Mouse (Mus musculus) Patski (cell line): Measurements from ENCODE around the gene Fxr2. TPM values are rescaled to one million over a fixed set of nuclear protein-coding genes. Genes with fewer than 3 reads are reported as not detected.

ENCODE experiments used
- ATAC-seq: fragments of 100-300 bp; one replicate; pipeline ENCODE4 v1.8.0; 2021
- CTCF ChIA-PET: fragments of 350-600 bp; sonication (Branson Sonifier 250); formaldehyde crosslinking; loops from one replicate; lab custom pipeline; 2022; ENCODE audit warnings: inconsistent platforms; lab: Charles Lee
- POLR2A ChIA-PET: fragments of 350-600 bp; sonication (Branson Sonifier 250); formaldehyde crosslinking; loops from one replicate; lab custom pipeline; 2022; ENCODE audit warnings: antibody characterized with exemption, inconsistent platforms; lab: Charles Lee
- DNase-seq: peaks from one replicate; pipeline ENCODE4 v3.0.0-alpha.2; 2011; ENCODE audit warnings: low read depth, low spot score
- H3K27me3 ChIP-seq: fragments of 371-371 bp; one replicate; pipeline ENCODE4 v1.5.1; 2021
- CTCF ChIP-seq: fragments of 100-300 bp; IDR thresholded peaks from one replicate; pipeline ENCODE4 v1.5.1; 2021
- in situ Hi-C: fragments of 300-500 bp; cut with MboI; formaldehyde crosslinking; loops from 3 replicates; pipeline ENCODE4 v1.11.1; 2018; ENCODE audit warnings: low pct_unique_long_range_greater_than_20kb, mixed read lengths
- polyA plus RNA-seq: library from polyadenylated mRNA; unstranded; gene quantifications from one replicate; pipeline ENCODE4 v1.2.3, GENCODE M21; 2021

Gene Fxr2
- polyA plus RNA-seq, 1 experiment from 2014 or later = 82.4 TPM

DNA sequence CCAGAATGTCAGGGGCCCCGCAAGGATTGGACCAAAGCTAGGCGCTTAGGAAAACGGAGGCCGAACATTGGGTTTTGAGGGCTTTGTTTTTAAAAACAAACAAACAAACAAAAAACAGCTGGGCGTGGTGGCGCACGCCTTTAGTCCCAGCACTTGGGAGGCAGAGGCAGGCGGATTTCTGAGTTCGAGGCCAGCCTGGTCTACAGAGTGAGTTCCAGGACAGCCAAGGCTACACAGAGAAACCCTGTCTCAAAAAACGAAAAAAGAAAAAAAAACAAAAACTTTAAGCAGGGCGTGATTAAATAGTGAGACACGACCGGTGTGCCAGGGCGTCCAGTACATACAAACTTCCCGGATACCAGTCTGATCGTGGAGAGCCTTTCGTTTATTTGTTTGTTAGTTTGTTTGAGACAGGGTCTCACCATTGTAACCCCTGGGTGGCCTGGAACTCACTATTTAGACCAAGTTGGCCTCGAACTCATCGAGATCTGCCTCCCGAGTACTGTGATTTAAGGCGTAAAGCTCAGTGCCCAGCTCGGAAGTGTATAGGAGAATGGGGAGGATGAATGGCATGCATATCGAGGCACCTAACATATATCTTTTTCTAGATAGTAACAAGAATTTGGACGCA, 49.5 kb downstream of the Fxr2 start:
- POLR2A ChIA-PET = interaction anchor here (0.8 to 1.0 kb wide), 2 partner anchors 11 to 219 kb away, joined by 3 read pairs; no protein-coding TSS in a partner anchor
- DNase-seq = no peak
- CTCF ChIA-PET = interaction anchor here (0.7 to 6.2 kb wide), 9 partner anchors 9 to 75 kb away, joined by 3 to 51 read pairs (median 5); no protein-coding TSS in a partner anchor

DNA sequence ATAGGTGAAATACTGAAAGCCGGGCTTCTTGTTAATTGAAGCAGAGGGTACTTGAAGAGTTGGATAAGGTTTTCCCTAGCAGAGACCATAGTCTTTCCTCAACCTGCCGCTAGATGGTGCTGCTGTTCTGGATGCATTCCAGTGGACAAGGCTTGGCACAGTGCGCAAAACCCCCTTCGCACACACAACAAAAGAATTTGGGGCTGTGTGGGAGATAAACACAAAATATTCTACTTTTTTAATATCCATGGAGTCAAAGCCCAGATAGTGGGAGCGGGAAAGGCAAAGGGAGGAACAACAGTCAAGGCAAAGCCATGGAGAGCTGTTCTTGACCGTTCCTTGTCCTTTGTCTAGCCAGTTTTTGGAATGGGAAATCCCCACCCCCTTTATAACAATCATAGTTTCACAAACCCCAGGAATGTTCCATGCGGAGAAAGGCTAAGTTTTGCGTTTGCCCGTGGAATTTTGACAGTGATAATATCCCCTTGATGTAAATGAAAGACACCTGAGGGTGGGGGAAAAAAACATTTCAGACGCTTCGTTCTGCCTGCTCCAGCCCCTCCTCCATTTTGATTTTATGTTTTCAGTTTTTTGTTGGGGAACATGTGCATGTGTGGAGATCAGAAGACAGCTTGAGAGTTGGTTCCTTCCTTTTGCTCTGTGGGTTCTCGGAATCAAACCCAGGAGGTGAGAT, 50.2 kb downstream of the Fxr2 start:
- ATAC-seq = no peak

More for the DNA sequence above, 49.5 kb downstream of the Fxr2 start:
- in situ Hi-C loops = loop anchor here (5.0 kb wide), 3 partner anchors 35 to 195 kb away; partner anchors contain the start of genes Polr2a and Tmem95
- ATAC-seq = no peak
- H3K27me3 ChIP-seq = no peaks in the 10 kb centered on the region
- TF ChIP-seq CTCF = no peak

DNA sequence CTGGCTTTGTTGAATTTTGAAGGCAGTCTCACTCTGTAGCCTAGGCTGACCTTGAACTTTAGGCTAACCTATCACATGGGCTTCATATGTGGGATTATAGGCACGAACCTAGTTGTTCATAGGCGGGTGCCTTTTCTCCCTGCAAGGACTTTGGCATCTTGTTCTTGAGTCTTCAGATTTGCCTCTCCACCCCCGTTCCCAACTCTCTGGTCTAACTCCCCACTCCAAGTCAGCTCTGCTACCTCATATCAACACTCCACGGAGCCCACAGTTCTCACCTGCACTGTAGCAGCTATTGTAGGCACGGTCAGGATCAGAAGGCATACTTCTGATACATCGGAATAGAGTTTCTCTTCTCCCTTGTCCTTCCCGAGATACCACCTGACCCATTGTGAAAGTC, 50.8 kb downstream of the Fxr2 start:
- no peak for ATAC-seq
- TF ChIP-seq CTCF = no peak
- DNase-seq = no peak
- in situ Hi-C loops = loop anchor here (5.0 kb wide), 3 partner anchors 34 to 194 kb away; partner anchors contain the start of genes Polr2a and Tmem95
- POLR2A ChIA-PET = no interaction called here
- no peaks in the 10 kb centered on the region for H3K27me3 ChIP-seq
- CTCF ChIA-PET = interaction anchor here (1.1 to 6.2 kb wide), 4 partner anchors 27 to 70 kb away, joined by 3 to 51 read pairs (median 6); no protein-coding TSS in a partner anchor

More for the DNA sequence above, 50.2 kb downstream of the Fxr2 start:
- CTCF ChIA-PET = interaction anchor here (1.1 to 6.2 kb wide), 8 partner anchors 22 to 71 kb away, joined by 3 to 51 read pairs (median 4); no protein-coding TSS in a partner anchor
- peak; percentile 96 for TF ChIP-seq CTCF
- H3K27me3 ChIP-seq = no peaks in the 10 kb centered on the region
- in situ Hi-C loops = loop anchor here (5.0 kb wide), 3 partner anchors 34 to 194 kb away; partner anchors contain the start of genes Polr2a and Tmem95
- DNase-seq = no peak
- POLR2A ChIA-PET = no interaction called here

DNA sequence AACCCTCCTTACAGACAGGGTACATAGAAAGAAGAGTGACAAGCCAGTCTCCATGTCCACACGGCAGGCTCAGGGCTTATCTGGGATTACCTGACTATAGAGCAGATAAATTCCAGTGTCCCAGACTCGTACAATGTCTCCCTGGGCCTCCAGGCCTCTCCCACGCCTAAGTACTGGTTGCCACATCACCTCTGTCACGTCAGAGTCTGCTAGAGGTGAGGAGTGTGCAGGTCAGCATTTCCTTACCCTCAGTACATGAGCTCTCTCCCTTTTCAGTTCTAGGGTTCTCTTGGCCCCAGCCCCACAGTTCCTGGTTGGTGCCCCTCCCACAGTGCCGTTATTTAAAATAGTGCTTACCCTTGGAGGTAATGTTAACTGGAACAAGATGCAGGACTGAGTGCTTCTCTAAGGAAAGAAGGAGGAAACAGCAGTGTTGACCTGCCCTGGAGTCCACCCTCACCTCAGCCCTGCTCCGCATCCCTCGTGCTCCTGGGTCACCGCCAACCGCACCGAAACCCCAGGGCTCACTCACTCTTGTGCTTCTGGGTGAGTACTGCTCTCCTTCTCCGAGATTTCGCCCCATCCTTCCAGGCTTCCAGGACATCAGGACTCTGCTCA, 51.4 kb downstream of the Fxr2 start:
- no peaks in the 10 kb centered on the region for H3K27me3 ChIP-seq
- ChIA-PET POLR2A (interaction anchor here (1.9 kb wide), 1 partner anchor 31 kb away, joined by 13 read pairs; no protein-coding TSS in a partner anchor), CTCF (interaction anchor here (1.8 to 6.2 kb wide), 2 partner anchors 9 to 32 kb away, joined by 4 to 51 read pairs; no protein-coding TSS in a partner anchor)
- ATAC-seq (no peak), DNase-seq (no peak)
- no peak for TF ChIP-seq CTCF
- in situ Hi-C loops = loop anchor here (5.0 kb wide), 3 partner anchors 33 to 193 kb away; partner anchors contain the start of genes Polr2a and Tmem95

DNA sequence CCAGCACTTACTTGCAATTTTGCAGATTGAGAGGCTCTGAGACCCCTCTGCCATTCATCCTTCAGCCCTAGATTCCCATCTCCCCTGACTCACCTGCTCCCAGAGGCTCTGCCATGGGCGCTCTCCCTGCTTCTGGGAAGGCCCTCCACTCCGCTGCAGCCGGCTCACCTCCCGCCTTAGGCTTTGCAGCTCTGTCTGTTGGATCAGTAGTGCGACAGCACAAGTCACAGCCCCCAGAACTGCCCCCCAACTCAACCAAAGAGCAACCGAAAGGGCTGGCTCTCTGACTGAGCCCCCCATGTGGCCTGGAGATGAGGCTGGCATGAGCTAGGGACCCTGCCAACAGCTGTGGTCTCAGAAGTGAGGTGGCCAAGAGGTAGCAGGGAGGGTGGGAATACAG, 52.1 kb downstream of the Fxr2 start:
- no peak for ATAC-seq
- H3K27me3 ChIP-seq = no peaks in the 10 kb centered on the region
- ChIA-PET POLR2A (interaction anchor here (1.9 kb wide), 1 partner anchor 30 kb away, joined by 13 read pairs; no protein-coding TSS in a partner anchor), CTCF (interaction anchor here (0.6 to 6.2 kb wide), 4 partner anchors 9 to 202 kb away, joined by 3 to 51 read pairs (median 4); no protein-coding TSS in a partner anchor)
- in situ Hi-C loops = loop anchor here (5.0 kb wide), 3 partner anchors 32 to 192 kb away; partner anchors contain the start of genes Polr2a and Tmem95
- DNase-seq = no peak
- TF ChIP-seq CTCF = no peak

DNA sequence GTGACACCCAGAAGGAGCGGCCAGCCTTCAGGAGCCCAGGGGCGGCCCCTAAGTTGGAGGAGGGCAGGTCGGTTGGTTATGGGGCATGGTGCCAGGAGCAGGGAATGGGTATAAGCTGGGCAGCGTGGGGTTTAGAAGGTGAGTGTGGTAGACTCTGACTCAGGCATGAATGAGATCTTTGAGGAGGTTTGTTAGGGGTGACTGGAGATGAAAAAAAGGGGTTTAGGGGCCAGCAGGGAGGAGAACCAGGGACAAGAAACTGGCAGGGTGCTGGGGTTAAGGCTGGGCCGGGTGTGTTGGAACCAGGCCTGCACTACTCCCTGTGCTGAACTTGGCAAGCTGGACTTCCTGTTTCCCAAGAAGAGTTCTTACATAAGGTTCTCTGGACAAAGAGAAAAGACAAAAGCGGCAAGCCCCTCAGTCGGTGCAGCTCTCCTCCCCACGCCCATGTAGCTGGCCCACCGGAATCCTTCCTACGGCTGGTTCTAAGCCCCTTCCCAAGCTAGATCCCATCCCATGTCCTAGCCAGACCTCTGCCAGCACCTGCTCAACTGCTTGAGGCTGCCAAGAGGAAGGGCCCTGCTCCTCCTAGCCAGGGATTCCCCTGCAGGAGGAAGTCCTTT, 52.8 kb downstream of the Fxr2 start, which contains the start of gene Tnfsf13:
Gene Tnfsf13, minus strand, starts transcription at position 259 of the 623 bp plus-strand sequence.
- no peak for DNase-seq
- no peaks in the 10 kb centered on the region for H3K27me3 ChIP-seq
- POLR2A ChIA-PET = interaction anchor here (1.9 kb wide), 1 partner anchor 30 kb away, joined by 13 read pairs; no protein-coding TSS in a partner anchor
- in situ Hi-C loops = no loop called here
- CTCF ChIA-PET = interaction anchor here (0.6 to 6.2 kb wide), 6 partner anchors 8 to 202 kb away, joined by 3 to 51 read pairs (median 4); no protein-coding TSS in a partner anchor
- TF ChIP-seq CTCF = no peak
- ATAC-seq = peak; percentile 61

DNA sequence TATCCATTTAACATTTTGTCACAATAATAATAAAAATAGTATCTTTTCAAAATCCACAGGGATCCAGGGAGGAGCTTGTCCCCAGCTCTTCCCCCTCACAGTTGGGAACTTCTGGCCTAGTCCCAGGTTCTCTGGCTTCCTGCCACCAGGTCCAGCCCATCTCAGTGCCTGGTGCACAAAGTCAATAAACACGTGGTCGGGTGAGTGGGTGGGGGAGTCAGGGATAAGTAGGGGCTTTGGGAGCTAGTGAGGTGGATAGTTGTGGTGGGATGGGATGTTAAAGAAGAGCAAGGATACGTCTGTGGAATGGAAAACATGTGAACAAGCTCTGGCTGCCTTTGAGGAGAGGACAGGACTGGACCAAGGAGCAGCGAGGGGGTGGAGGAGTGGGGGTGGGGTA, 53.6 kb downstream of the Fxr2 start:
- ATAC-seq = peak; percentile 6

DNA sequence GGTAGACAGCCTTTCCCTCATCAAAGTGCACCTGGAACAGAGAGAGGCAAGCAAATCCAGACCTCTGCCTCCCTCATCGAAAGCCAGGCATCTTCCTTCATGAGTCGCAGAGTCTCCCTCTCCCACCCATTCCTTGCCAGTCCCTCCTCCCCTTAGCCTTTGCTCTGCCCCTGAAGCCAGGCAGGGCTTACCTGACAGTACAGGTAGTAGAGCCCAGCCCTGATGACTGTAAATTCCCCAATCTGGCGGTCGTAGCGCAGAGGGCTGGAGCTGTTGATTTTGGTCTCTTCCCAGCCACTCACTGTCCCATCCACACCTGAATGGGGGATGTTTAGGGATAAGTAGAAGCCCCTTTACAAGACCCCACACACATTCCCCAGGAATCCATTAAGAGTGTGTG, 54.3 kb downstream of the Fxr2 start:
- in situ Hi-C loops = no loop called here

More for the DNA sequence above, 53.6 kb downstream of the Fxr2 start:
- in situ Hi-C loops = no loop called here
- DNase-seq = no peak
- CTCF ChIA-PET = interaction anchor here (1.2 to 6.2 kb wide), 3 partner anchors 20 to 41 kb away, joined by 4 to 51 read pairs (median 5); no protein-coding TSS in a partner anchor
- TF ChIP-seq CTCF = no peak
- POLR2A ChIA-PET = interaction anchor here (1.9 kb wide), 1 partner anchor 29 kb away, joined by 13 read pairs; no protein-coding TSS in a partner anchor
- H3K27me3 ChIP-seq = no peaks in the 10 kb centered on the region

DNA sequence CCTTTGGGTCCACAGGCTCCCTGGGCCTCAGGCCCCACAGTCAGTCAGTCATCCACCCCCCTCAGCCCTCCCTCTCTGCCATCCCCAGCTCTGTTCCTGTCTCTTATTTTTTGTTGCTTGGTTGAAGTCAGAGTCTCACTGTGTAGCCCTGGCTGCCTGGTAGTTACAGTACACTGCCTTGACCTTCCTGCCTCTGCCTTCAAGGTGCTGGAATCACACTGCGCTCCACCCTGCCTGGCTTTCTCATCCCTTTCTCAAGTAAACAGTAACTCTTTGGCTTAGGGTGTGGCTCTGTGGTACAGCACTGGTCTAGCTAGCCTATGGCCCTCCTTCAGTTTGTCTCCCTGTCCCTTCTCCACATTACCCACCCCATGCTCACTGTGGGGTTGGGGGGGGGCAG, 57.1 kb downstream of the Fxr2 start:
- POLR2A ChIA-PET = no interaction called here
- no peak for DNase-seq
- in situ Hi-C loops = no loop called here
- ATAC-seq = no peak
- H3K27me3 ChIP-seq = no peaks in the 10 kb centered on the region
- TF ChIP-seq CTCF = no peak
- CTCF ChIA-PET = no interaction called here

More for the DNA sequence above, 54.3 kb downstream of the Fxr2 start:
- no peaks in the 10 kb centered on the region for H3K27me3 ChIP-seq
- TF ChIP-seq CTCF = no peak
- DNase-seq = no peak
- ChIA-PET CTCF (interaction anchor here (1.7 to 6.2 kb wide), 2 partner anchors 20 to 29 kb away, joined by 5 to 51 read pairs; no protein-coding TSS in a partner anchor), POLR2A (no interaction called here)
- ATAC-seq = no peak
